Mouse (Mus musculus) embryonic facial prominence, embryonic 12.5 days (tissue): ENCODE measurements around the gene Prss41. TPM values are rescaled to one million over a fixed set of nuclear protein-coding genes. Genes with fewer than 3 reads are reported as not detected.
A peak's percentile ranks its signal among the peaks of the same experiment; 100 is the strongest.

ENCODE experiments used
- ATAC-seq: fragments of 200-750 bp; cut with Nextera tagmentation; 2 replicates; pipeline ENCODE4 v1.8.0; 2017; ENCODE audit not compliant: insufficient number of reproducible peaks, insufficient read depth, low FRiP score, low TSS enrichment
- H3K27ac ChIP-seq: fragments of 300-500 bp; sonication (generic); 2 replicates; pipeline ENCODE4 v1.5.1; 2016; ENCODE audit warnings: mild to moderate bottlenecking
- H3K27me3 ChIP-seq: fragments of 300-500 bp; sonication (generic); 2 replicates; pipeline ENCODE4 v1.6.1; 2016; ENCODE audit warnings: mild to moderate bottlenecking, moderate library complexity
- H3K36me3 ChIP-seq: fragments of 300-500 bp; sonication (generic); 2 replicates; pipeline ENCODE4 v1.6.1; 2016; ENCODE audit warnings: mild to moderate bottlenecking
- H3K4me1 ChIP-seq: fragments of 300-500 bp; sonication (generic); 2 replicates; pipeline ENCODE4 v1.6.1; 2016
- H3K4me2 ChIP-seq: fragments of 300-500 bp; sonication (generic); replicated peaks from 2 replicates; pipeline ENCODE4 v1.6.1; 2016; ENCODE audit warnings: mild to moderate bottlenecking, moderate library complexity
- H3K4me3 ChIP-seq: fragments of 300-500 bp; sonication (generic); 2 replicates; pipeline ENCODE4 v1.5.1; 2016; ENCODE audit warnings: mild to moderate bottlenecking
- H3K9ac ChIP-seq: fragments of 300-500 bp; sonication (generic); 2 replicates; pipeline ENCODE4 v1.6.1; 2016; ENCODE audit warnings: mild to moderate bottlenecking, moderate library complexity
- H3K9me3 ChIP-seq: fragments of 300-500 bp; sonication (generic); 2 replicates; pipeline ENCODE4 v1.6.1; 2016; ENCODE audit warnings: mild to moderate bottlenecking, moderate library complexity
- WGBS: fragments of 180-500 bp; shearing (Covaris S2); methylation state at CpG from one replicate; pipeline ENCODE4 v1.1.7; 2016; 5-methylcytosine and 5-hydroxymethylcytosine counted together
- microRNA-seq: library from miRNA; unstranded; fragments of <30 nt; microRNA quantifications from one replicate; pipeline ENCODE4, GENCODE M21; 2017
- polyA plus RNA-seq: library from polyadenylated mRNA; unstranded; fragments of >200 nt; fragmentation: Nextera tagmentation; extraction: Ambion mirVana; gene quantifications from 2 replicates; pipeline ENCODE4 v1.2.1, GENCODE M21; 2016

Prss41 gene
- polyA plus RNA-seq, 1 experiment from 2014 or later: 2.5 TPM

- H3K9ac ChIP-seq: no peak overlapping the region
- no peak for ATAC-seq
- H3K4me3 ChIP-seq: no peak overlapping the region
- H3K36me3 ChIP-seq: no peaks in the 10 kb centered on the region
- H3K4me1 ChIP-seq: peaks cover 18% of the 10 kb centered on the region
- no peaks in the 10 kb centered on the region for H3K27me3 ChIP-seq
- 87% methylated on average over 10 of the region's 10 CpGs for WGBS
- H3K27ac ChIP-seq: no peak overlapping the region
- H3K9me3 ChIP-seq: no peaks in the 10 kb centered on the region
- no peak overlapping the region for H3K4me2 ChIP-seq
Measured at GRCm38 (mm10) chr17:23801627-23802026, 42.3 kb downstream of the Prss41 start.

GRCm38 (mm10) chr17:23797316-23797715 lies 46.7 kb downstream of the Prss41 start:
- no peak for ATAC-seq
- no peaks in the 10 kb centered on the region for H3K27me3 ChIP-seq
- H3K4me3 ChIP-seq: no peak overlapping the region
- WGBS: 27% methylated on average over 7 of the region's 7 CpGs
- no peak overlapping the region for H3K27ac ChIP-seq
- H3K36me3 ChIP-seq: no peaks in the 10 kb centered on the region
- no peak overlapping the region for H3K4me2 ChIP-seq
- H3K4me1 ChIP-seq: 0 out of 2 replicates have a peak, but pooled peaks cover 4% of the 10 kb centered on the region
- no peak overlapping the region for H3K9ac ChIP-seq
- H3K9me3 ChIP-seq: no peaks in the 10 kb centered on the region

GRCm38 (mm10) chr17:23795323-23795722 lies 48.6 kb downstream of the Prss41 start:
- WGBS: 96% methylated on average over 8 of the region's 8 CpGs
- H3K4me2 ChIP-seq: no peak overlapping the region
- no peak for ATAC-seq
- H3K9ac ChIP-seq: no peak overlapping the region
- no peaks in the 10 kb centered on the region for H3K9me3 ChIP-seq
- H3K27ac ChIP-seq: no peak overlapping the region
- no peaks in the 10 kb centered on the region for H3K27me3 ChIP-seq
- H3K4me3 ChIP-seq: no peak overlapping the region
- peaks cover 11% of the 10 kb centered on the region; the same call in 1 of the 2 replicates for H3K4me1 ChIP-seq
- H3K36me3 ChIP-seq: no peaks in the 10 kb centered on the region

- Histone ChIP-seq H3K27ac (peak overlapping the region; percentile 92), H3K4me1 (peaks cover 21% of the 10 kb centered on the region), H3K27me3 (no peaks in the 10 kb centered on the region), H3K9me3 (no peaks in the 10 kb centered on the region), H3K36me3 (no peaks in the 10 kb centered on the region), H3K4me3 (peak overlapping the region; percentile 45), H3K4me2 (peak overlapping the region; percentile 62), H3K9ac (peak overlapping the region; percentile 74)
- ATAC-seq: no peak
- 54% methylated on average over 2 of the region's 2 CpGs for WGBS
Measured at GRCm38 (mm10) chr17:23791079-23791357, 53.0 kb downstream of the Prss41 start.

- ATAC-seq: 0 out of 2 replicates have a peak, but pooled peaks have one; percentile 30
- 2% methylated on average over 29 of the region's 29 CpGs for WGBS
- H3K4me1 ChIP-seq: peaks cover 21% of the 10 kb centered on the region
Measured at GRCm38 (mm10) chr17:23790269-23791078, 53.5 kb downstream of the Prss41 start, which contains the start of gene Srrm2. TSS of gene Srrm2 (plus strand) at chr17:23790532.

GRCm38 (mm10) chr17:23789749-23790268 lies 54.2 kb downstream of the Prss41 start:
- H3K4me3 ChIP-seq: peak overlapping the region; percentile 45
- 14% methylated on average over 8 of the region's 8 CpGs for WGBS
- ATAC-seq: no peak

More at GRCm38 (mm10) chr17:23790269-23791078, 53.5 kb downstream of the Prss41 start, which contains the start of gene Srrm2:
- Histone ChIP-seq H3K36me3 (no peaks in the 10 kb centered on the region), H3K27ac (peak within 1 kb of the TSS; percentile 92), H3K27me3 (no peaks in the 10 kb centered on the region), H3K4me3 (peak within 1 kb of the TSS; percentile 45), H3K9me3 (no peaks in the 10 kb centered on the region), H3K9ac (peak within 1 kb of the TSS; percentile 74), H3K4me2 (peak within 1 kb of the TSS; percentile 62)

GRCm38 (mm10) chr17:23788973-23789372 lies 55.0 kb downstream of the Prss41 start:
- no peaks in the 10 kb centered on the region for H3K27me3 ChIP-seq
- H3K4me1 ChIP-seq: peaks cover 21% of the 10 kb centered on the region
- no peak overlapping the region for H3K4me3 ChIP-seq
- H3K36me3 ChIP-seq: no peaks in the 10 kb centered on the region
- no peak overlapping the region for H3K4me2 ChIP-seq
- no peak for ATAC-seq
- H3K9ac ChIP-seq: no peak overlapping the region
- no peaks in the 10 kb centered on the region for H3K9me3 ChIP-seq
- H3K27ac ChIP-seq: no peak overlapping the region
- WGBS: 92% methylated on average over 4 of the region's 4 CpGs

More at GRCm38 (mm10) chr17:23789749-23790268, 54.2 kb downstream of the Prss41 start:
- Histone ChIP-seq H3K27ac (peak overlapping the region; percentile 92), H3K9me3 (no peaks in the 10 kb centered on the region), H3K36me3 (no peaks in the 10 kb centered on the region), H3K4me2 (peak overlapping the region; percentile 62), H3K4me1 (peaks cover 21% of the 10 kb centered on the region), H3K9ac (peak overlapping the region; percentile 74), H3K27me3 (no peaks in the 10 kb centered on the region)

Small RNAs within 50 kb of the gene (microRNA-seq; reads per million reads assigned to microRNA genes)
- 2.2 reads per million, percentile 7 among the genes with 10 or more reads in this experiment for gene Mir5125

Other genes starting within 250 kb of the Prss41 start
- gene Zfp13, start 244.7 kb downstream of the Prss41 start, polyA plus RNA-seq: 23.8 and 24.1 TPM in 2 replicates
- gene Zscan10, start 243.3 kb downstream of the Prss41 start, polyA plus RNA-seq: 0.20 and 0.67 TPM in 2 replicates
- gene Mmp25, start 198.9 kb downstream of the Prss41 start, polyA plus RNA-seq: 0.84 and 1.3 TPM in 2 replicates
- gene Bicdl2, start 183.7 kb downstream of the Prss41 start, polyA plus RNA-seq: 1.3 and 1.9 TPM in 2 replicates
- 60.3 and 61.2 TPM in 2 replicates for gene Hcfc1r1, start 170.6 kb downstream of the Prss41 start, polyA plus RNA-seq
- gene Thoc6, start 170.3 kb downstream of the Prss41 start, polyA plus RNA-seq: 49.6 and 51.7 TPM in 2 replicates
- gene Tnfrsf12a, start 166.7 kb downstream of the Prss41 start, polyA plus RNA-seq: 8.6 and 9.2 TPM in 2 replicates
- gene Cldn6, start 164.9 kb downstream of the Prss41 start, polyA plus RNA-seq: 49.2 and 52.4 TPM in 2 replicates
- gene Cldn9, start 160.1 kb downstream of the Prss41 start, polyA plus RNA-seq: 12.6 and 13.5 TPM in 2 replicates
- 0.66 and 1.0 TPM in 2 replicates for gene 1520401A03Rik, start 121.4 kb downstream of the Prss41 start, polyA plus RNA-seq
- 54.2 and 54.6 TPM in 2 replicates for gene Pkmyt1, start 117.8 kb downstream of the Prss41 start, polyA plus RNA-seq
- 14.8 and 16.0 TPM in 2 replicates for gene Paqr4, start 103.3 kb downstream of the Prss41 start, polyA plus RNA-seq
- gene Kremen2, start 98.3 kb downstream of the Prss41 start, polyA plus RNA-seq: 23.4 and 25.1 TPM in 2 replicates
- gene Flywch1, start 72.6 kb downstream of the Prss41 start, polyA plus RNA-seq: 122 and 125 TPM in 2 replicates
- gene Flywch2, start 58.1 kb downstream of the Prss41 start, polyA plus RNA-seq: 57.7 and 58.5 TPM in 2 replicates
- gene Srrm2, start 53.6 kb downstream of the Prss41 start, polyA plus RNA-seq: 657 and 663 TPM in 2 replicates
- gene Elob, start 15.0 kb downstream of the Prss41 start, polyA plus RNA-seq: 1,164 and 1,169 TPM in 2 replicates
- 0.46 and 0.59 TPM in 2 replicates for gene Prss33, start 8.1 kb downstream of the Prss41 start, polyA plus RNA-seq
- gene Prss32, start 317 bp downstream of the Prss41 start, polyA plus RNA-seq: not detected in 2 replicates
- not detected in 2 replicates for gene Prss21, start 23.9 kb upstream of the Prss41 start, polyA plus RNA-seq
- not detected in 2 replicates for gene Dcpp1, start 36.7 kb upstream of the Prss41 start, polyA plus RNA-seq
- gene Dcpp2, start 36.7 kb upstream of the Prss41 start, polyA plus RNA-seq: not detected in 2 replicates
- not detected in 2 replicates for gene Dcpp3, start 73.3 kb upstream of the Prss41 start, polyA plus RNA-seq
- not detected in 2 replicates for gene Sbp, start 97.5 kb upstream of the Prss41 start, polyA plus RNA-seq
- not detected in 2 replicates for gene Sbpl, start 111.1 kb upstream of the Prss41 start, polyA plus RNA-seq
- not detected in 2 replicates for gene Prss30, start 136.4 kb upstream of the Prss41 start, polyA plus RNA-seq
- 1.2 and 1.7 TPM in 2 replicates for gene Prss22, start 153.9 kb upstream of the Prss41 start, polyA plus RNA-seq
- 0.22 and 0.24 TPM in 2 replicates for gene Prss27, start 194.0 kb upstream of the Prss41 start, polyA plus RNA-seq
- gene Kctd5, start 229.3 kb upstream of the Prss41 start, polyA plus RNA-seq: 88.1 and 92.0 TPM in 2 replicates